Mouse (Mus musculus): ENCODE measurements at regions not wholly inside any gene's neighbourhood (a gene's known extent, or its start where the extent isn't known, plus 50 kb on each side); places are given as distances from the start of the nearest gene placed in this dataset.
A peak's percentile ranks its signal among the peaks of the same experiment; 100 is the strongest.

DNA sequence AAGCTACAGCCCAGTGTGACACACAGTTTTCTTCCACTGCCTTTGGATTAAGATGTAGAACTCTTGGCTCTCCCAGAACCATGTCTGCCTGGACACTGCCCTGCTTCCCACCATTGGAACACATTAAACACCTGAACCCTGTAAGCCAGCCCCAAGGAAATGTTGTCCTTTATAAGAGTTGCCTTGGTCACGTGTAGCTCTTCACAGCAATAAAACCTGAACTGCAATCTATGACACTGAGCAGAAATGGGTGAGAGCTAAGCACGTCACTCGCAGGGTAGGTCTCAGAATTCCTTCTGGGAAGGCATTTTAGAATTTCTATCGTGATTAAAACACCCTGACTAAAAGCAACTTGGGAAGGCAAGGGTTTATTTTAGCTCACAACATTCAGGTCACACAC, 92.4 kb upstream of the Lrig1 start:
- Histone ChIP-seq H3K4me2 (ENCODE audit: low read depth) (no peak overlapping the region), H3K9me3 (ENCODE audit: low read length) (no peaks in the 10 kb centered on the region), H3K27me3 (ENCODE audit: insufficient read depth, low read length) (no peaks in the 10 kb centered on the region), H3K36me3 (ENCODE audit: insufficient read depth) (no peaks in the 10 kb centered on the region), H3K4me3 (ENCODE audit: low read depth, low read length) (no peak overlapping the region), H3K4me1 (ENCODE audit: insufficient read depth) (no peaks in the 10 kb centered on the region; the same call in 1 of the 2 replicates), H3K27ac (ENCODE audit: low read depth, low read length) (no peak overlapping the region), H3K9ac (no peak overlapping the region)
- no peak for ATAC-seq
- no peak for TF ChIP-seq CTCF (IDR thresholded peaks at IDR 0.05; ENCODE audit: low read depth)
- 83% methylated on average over 4 of the region's 4 CpGs for WGBS
- DNase-seq, result no peak

DNA sequence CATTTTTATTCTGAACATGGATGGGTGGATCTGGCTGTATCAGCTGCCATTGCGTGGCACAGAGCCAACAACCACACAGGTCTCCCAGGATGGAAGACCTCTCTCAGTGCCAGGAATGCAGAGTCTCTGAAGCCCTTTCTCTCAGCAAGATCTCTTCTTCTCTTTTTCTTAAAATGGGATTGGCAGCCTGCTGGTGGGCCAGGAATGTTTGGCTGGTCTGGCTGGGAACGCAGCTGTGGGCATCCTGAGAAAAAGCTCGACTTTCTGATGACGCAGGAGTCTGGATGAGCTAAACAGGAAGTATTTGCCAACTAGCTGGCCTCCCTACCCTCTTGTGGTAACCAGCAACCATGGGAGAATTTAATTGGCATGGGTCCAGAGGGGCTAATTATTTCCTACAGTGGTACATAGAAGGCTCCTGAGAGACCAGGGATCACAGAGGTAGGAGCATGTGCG, 89.4 kb upstream of the Lrig1 start:
- 31% methylated on average over 5 of the region's 5 CpGs for WGBS
- no peaks in the 10 kb centered on the region for H3K9me3 ChIP-seq (ENCODE audit: low read length)
- peak; percentile 61 for DNase-seq
- no peaks in the 10 kb centered on the region for H3K27me3 ChIP-seq (ENCODE audit: insufficient read depth, low read length)
- H3K27ac ChIP-seq (ENCODE audit: low read depth, low read length), result no peak overlapping the region
- no peak overlapping the region for H3K9ac ChIP-seq
- ATAC-seq, result peak; percentile 71
- H3K4me1 ChIP-seq (ENCODE audit: insufficient read depth), result no peaks in the 10 kb centered on the region; the same call in 1 of the 2 replicates
- no peak overlapping the region for H3K4me3 ChIP-seq (ENCODE audit: low read depth, low read length)
- no peaks in the 10 kb centered on the region for H3K36me3 ChIP-seq (ENCODE audit: insufficient read depth)
- no peak overlapping the region for H3K4me2 ChIP-seq (ENCODE audit: low read depth)
- TF ChIP-seq CTCF (IDR thresholded peaks at IDR 0.05; ENCODE audit: low read depth), result no peak

DNA sequence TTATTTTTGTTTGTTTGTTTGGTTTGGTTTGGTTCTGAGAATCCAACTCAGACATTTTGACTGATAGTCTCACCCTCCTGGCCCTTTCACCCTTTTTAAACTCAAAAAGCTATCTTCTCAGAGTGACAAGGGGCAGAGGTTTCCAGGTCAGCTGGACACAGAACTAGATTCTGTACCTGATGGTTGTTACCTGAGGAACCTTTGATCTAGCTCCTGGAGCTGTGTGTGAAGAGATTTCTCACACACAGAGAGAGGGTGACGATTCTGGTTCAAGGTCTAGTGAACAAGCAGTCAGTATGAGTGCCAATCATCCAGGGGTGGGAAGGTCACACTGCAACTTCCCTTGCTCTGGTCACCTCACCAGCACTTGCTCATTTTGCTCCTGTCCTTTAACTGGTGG, 83.5 kb upstream of the Lrig1 start:
- Histone ChIP-seq H3K9ac (no peak overlapping the region), H3K27ac (ENCODE audit: low read depth, low read length) (no peak overlapping the region), H3K4me1 (ENCODE audit: insufficient read depth) (no peaks in the 10 kb centered on the region; the same call in 1 of the 2 replicates), H3K4me2 (ENCODE audit: low read depth) (no peak overlapping the region), H3K27me3 (ENCODE audit: insufficient read depth, low read length) (no peaks in the 10 kb centered on the region), H3K36me3 (ENCODE audit: insufficient read depth) (no peaks in the 10 kb centered on the region), H3K4me3 (ENCODE audit: low read depth, low read length) (no peak overlapping the region), H3K9me3 (ENCODE audit: low read length) (no peaks in the 10 kb centered on the region)
- TF ChIP-seq CTCF (IDR thresholded peaks at IDR 0.05; ENCODE audit: low read depth), result no peak
- ATAC-seq (no peak), DNase-seq (no peak)
- 79% methylated on average over 1 of the region's 1 CpGs for WGBS

DNA sequence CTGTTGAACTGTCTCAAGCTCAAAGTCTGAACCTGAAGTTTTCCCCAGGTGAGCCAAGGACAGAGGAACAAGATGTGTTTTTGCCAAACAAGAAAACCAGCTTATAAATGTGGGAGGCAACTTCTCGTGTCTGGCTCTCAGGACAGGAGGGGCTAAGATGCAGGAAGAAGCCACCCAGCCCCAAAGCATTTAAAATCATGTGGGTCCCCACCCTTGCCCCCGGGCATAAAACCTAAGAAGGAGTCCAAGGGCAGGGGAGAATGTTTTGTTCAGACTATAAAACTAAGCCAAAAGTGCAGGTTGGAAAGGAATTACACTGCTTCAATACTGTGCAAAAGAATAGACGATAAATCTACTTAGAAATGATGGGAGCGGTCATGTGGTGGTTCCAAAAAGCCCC, 80.7 kb upstream of the Lrig1 start:
- H3K4me2 ChIP-seq (ENCODE audit: low read depth), result no peak overlapping the region
- TF ChIP-seq CTCF (IDR thresholded peaks at IDR 0.05; ENCODE audit: low read depth), result no peak
- ATAC-seq, result no peak
- DNase-seq, result no peak
- H3K9ac ChIP-seq, result no peak overlapping the region
- no peaks in the 10 kb centered on the region for H3K27me3 ChIP-seq (ENCODE audit: insufficient read depth, low read length)
- H3K36me3 ChIP-seq (ENCODE audit: insufficient read depth), result no peaks in the 10 kb centered on the region
- no peak overlapping the region for H3K27ac ChIP-seq (ENCODE audit: low read depth, low read length)
- H3K9me3 ChIP-seq (ENCODE audit: low read length), result no peaks in the 10 kb centered on the region
- H3K4me1 ChIP-seq (ENCODE audit: insufficient read depth), result no peaks in the 10 kb centered on the region
- 85% methylated on average over 4 of the region's 4 CpGs for WGBS
- no peak overlapping the region for H3K4me3 ChIP-seq (ENCODE audit: low read depth, low read length)

DNA sequence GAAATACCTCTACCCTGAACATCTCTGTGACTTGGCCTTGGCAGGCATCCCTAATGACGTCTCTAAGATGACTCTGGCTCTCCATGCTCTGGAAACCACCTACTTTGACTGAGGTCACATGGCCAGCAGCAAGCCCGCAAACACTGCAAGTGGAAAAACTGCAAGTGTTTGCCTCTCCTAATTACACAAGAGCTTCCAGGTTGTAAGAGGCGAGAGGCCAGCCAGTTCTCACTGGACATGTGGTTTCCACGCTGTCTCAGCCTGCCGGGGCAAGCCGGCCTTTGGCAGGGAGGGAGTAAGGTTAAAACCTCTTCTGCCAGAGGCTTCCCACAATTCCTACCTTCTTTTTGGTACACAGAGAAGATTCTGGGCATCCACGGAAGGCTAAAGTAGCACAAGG, 79.9 kb upstream of the Lrig1 start:
- Histone ChIP-seq H3K27ac (ENCODE audit: low read depth, low read length) (no peak overlapping the region), H3K4me1 (ENCODE audit: insufficient read depth) (no peaks in the 10 kb centered on the region), H3K27me3 (ENCODE audit: insufficient read depth, low read length) (no peaks in the 10 kb centered on the region), H3K4me3 (ENCODE audit: low read depth, low read length) (no peak overlapping the region), H3K9me3 (ENCODE audit: low read length) (no peaks in the 10 kb centered on the region), H3K9ac (no peak overlapping the region), H3K4me2 (ENCODE audit: low read depth) (no peak overlapping the region), H3K36me3 (ENCODE audit: insufficient read depth) (no peaks in the 10 kb centered on the region)
- ATAC-seq, result no peak
- no peak for DNase-seq
- no peak for TF ChIP-seq CTCF (IDR thresholded peaks at IDR 0.05; ENCODE audit: low read depth)
- 71% methylated on average over 7 of the region's 7 CpGs for WGBS

DNA sequence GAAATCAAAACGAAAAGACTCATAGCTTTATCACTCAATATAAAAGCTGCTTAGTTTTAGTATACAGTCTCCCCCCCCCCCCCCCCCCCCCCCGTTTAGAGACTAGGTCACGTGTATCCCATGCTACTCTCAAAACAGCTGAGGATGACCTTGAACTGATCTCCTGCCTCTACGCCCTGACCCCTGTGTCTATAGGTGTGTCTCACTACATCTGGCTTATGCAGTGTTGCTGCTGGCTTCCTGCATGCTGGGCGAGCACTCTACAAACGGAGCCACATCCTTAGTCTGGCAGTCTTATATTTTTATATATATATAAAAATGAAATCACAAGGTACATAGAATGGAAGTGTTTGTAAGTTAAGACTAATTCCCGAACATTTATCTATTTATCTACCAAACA, 79.3 kb upstream of the Lrig1 start:
- no peak overlapping the region for H3K4me3 ChIP-seq (ENCODE audit: low read depth, low read length)
- no peaks in the 10 kb centered on the region for H3K27me3 ChIP-seq (ENCODE audit: insufficient read depth, low read length)
- ATAC-seq (no peak), DNase-seq (no peak)
- H3K36me3 ChIP-seq (ENCODE audit: insufficient read depth), result no peaks in the 10 kb centered on the region
- H3K9ac ChIP-seq, result no peak overlapping the region
- H3K9me3 ChIP-seq (ENCODE audit: low read length), result no peaks in the 10 kb centered on the region
- H3K4me2 ChIP-seq (ENCODE audit: low read depth), result no peak overlapping the region
- TF ChIP-seq CTCF (IDR thresholded peaks at IDR 0.05; ENCODE audit: low read depth), result no peak
- WGBS, result 84% methylated on average over 6 of the region's 7 CpGs
- H3K4me1 ChIP-seq (ENCODE audit: insufficient read depth), result peaks cover 2% of the 10 kb centered on the region; the same call in 1 of the 2 replicates
- no peak overlapping the region for H3K27ac ChIP-seq (ENCODE audit: low read depth, low read length)

DNA sequence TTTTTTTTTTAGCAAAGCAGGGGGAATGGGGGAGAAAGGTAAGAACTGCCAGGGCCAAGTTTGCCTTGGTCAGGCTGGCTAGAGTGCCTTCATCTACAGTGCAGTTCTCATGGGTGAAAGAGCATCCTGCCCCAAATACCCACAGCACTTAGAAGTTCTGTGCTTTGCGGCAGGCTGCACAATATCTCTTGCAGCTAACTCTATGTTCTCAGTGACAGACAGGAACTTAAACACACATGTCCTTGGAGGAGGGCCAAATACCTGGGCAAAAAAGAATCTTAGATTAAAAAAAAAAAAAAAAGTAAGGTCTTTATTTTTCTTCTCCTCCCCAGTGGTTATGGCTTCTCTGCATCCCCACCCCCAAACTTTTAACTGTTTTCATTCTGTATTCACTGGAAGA, 78.8 kb upstream of the Lrig1 start:
- Histone ChIP-seq H3K36me3 (ENCODE audit: insufficient read depth) (no peaks in the 10 kb centered on the region), H3K4me1 (ENCODE audit: insufficient read depth) (peaks cover 6% of the 10 kb centered on the region; the same call in 1 of the 2 replicates), H3K27me3 (ENCODE audit: insufficient read depth, low read length) (no peaks in the 10 kb centered on the region), H3K9me3 (ENCODE audit: low read length) (no peaks in the 10 kb centered on the region), H3K4me2 (ENCODE audit: low read depth) (no peak overlapping the region), H3K27ac (ENCODE audit: low read depth, low read length) (no peak overlapping the region), H3K4me3 (ENCODE audit: low read depth, low read length) (no peak overlapping the region), H3K9ac (no peak overlapping the region)
- 42% methylated on average over 1 of the region's 1 CpGs for WGBS
- no peak for TF ChIP-seq CTCF (IDR thresholded peaks at IDR 0.05; ENCODE audit: low read depth)
- ATAC-seq (no peak), DNase-seq (no peak)

DNA sequence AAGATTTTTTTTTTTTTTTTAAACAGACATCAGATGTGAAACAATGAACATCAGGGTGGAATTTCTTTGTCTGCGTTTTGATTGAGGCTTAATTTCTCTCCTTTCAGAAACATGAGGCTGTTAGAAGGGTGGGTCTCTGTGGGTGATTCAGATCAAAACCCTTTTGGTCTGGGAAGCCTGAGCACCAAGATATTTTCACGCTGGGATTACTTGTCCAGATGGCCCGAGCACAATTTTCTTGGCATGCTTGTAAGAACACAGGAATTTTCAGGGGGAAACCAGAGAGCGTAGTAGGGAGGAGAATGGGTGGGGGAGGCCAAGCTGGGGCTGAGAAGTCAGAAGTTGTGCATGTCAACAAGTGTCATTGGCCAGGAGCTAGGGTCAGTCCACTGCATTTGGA, 76.6 kb upstream of the Lrig1 start:
- Histone ChIP-seq H3K27ac (ENCODE audit: low read depth, low read length) (no peak overlapping the region), H3K4me3 (ENCODE audit: low read depth, low read length) (no peak overlapping the region), H3K4me2 (ENCODE audit: low read depth) (no peak overlapping the region), H3K27me3 (ENCODE audit: insufficient read depth, low read length) (no peaks in the 10 kb centered on the region), H3K36me3 (ENCODE audit: insufficient read depth) (no peaks in the 10 kb centered on the region), H3K4me1 (ENCODE audit: insufficient read depth) (peaks cover 9% of the 10 kb centered on the region; the same call in 1 of the 2 replicates), H3K9ac (no peak overlapping the region), H3K9me3 (ENCODE audit: low read length) (no peaks in the 10 kb centered on the region)
- no peak for TF ChIP-seq CTCF (IDR thresholded peaks at IDR 0.05; ENCODE audit: low read depth)
- ATAC-seq (no peak), DNase-seq (no peak)
- 35% methylated on average over 4 of the region's 4 CpGs for WGBS
